Mouse (Mus musculus) limb, embryonic 14.5 days (tissue): ENCODE measurements at regions not wholly inside any gene's neighbourhood (a gene's known extent, or its start where the extent isn't known, plus 50 kb on each side); places are given as distances from the start of the nearest gene placed in this dataset.

ENCODE experiments used
- ATAC-seq: fragments of 200-750 bp; cut with Nextera tagmentation; 2 replicates; pipeline ENCODE4 v1.8.0; 2017; ENCODE audit warnings: low read depth, moderate number of reproducible peaks, moderate TSS enrichment; ENCODE audit not compliant: low FRiP score
- DNase-seq: peaks from one replicate; pipeline ENCODE4 v3.0.0-alpha.2; 2015; ENCODE audit warnings: low spot score
- H3K27ac ChIP-seq: fragments of 300-500 bp; sonication (generic); replicated peaks from 2 replicates; pipeline ENCODE4 v1.5.1; 2014; ENCODE audit warnings: low read depth, mild to moderate bottlenecking, low read length, moderate library complexity, mixed read lengths
- H3K27me3 ChIP-seq: fragments of 300-500 bp; sonication (generic); 2 replicates; pipeline ENCODE4 v1.6.1; 2014; ENCODE audit warnings: low read length, mixed read lengths; ENCODE audit not compliant: control insufficient read depth, insufficient read depth
- H3K36me3 ChIP-seq: fragments of 300-500 bp; sonication (generic); 2 replicates; pipeline ENCODE4 v1.6.1; 2014; ENCODE audit warnings: mild to moderate bottlenecking, low read length, moderate library complexity, mixed read lengths; ENCODE audit not compliant: control insufficient read depth, insufficient read depth
- H3K4me1 ChIP-seq: fragments of 300-500 bp; sonication (generic); 2 replicates; pipeline ENCODE4 v1.6.1; 2014; ENCODE audit warnings: antibody characterized with exemption, low read length, mixed read lengths; ENCODE audit not compliant: control insufficient read depth, insufficient read depth
- H3K4me2 ChIP-seq: fragments of 300-500 bp; sonication (generic); replicated peaks from 2 replicates; pipeline ENCODE4 v1.6.1; 2014; ENCODE audit warnings: low read depth, mild to moderate bottlenecking, low read length, moderate library complexity; ENCODE audit not compliant: severe bottlenecking
- H3K4me3 ChIP-seq: fragments of 300-500 bp; sonication (generic); replicated peaks from 2 replicates; pipeline ENCODE4 v1.5.1; 2014; ENCODE audit warnings: low read length
- H3K9ac ChIP-seq: fragments of 300-500 bp; sonication (generic); 2 replicates; pipeline ENCODE4 v1.6.1; 2014; ENCODE audit warnings: mild to moderate bottlenecking, low read depth, low read length, moderate library complexity; ENCODE audit not compliant: severe bottlenecking
- H3K9me3 ChIP-seq: fragments of 300-500 bp; sonication (generic); 2 replicates; pipeline ENCODE4 v1.6.1; 2016; ENCODE audit warnings: low read length; ENCODE audit not compliant: control insufficient read depth
- POLR2A ChIP-seq: fragments of 200-500 bp; IDR thresholded peaks from 2 replicates; pipeline ENCODE4 v1.8.0; 2012; ENCODE audit warnings: inconsistent platforms, mild to moderate bottlenecking, moderate library complexity, borderline replicate concordance; ENCODE audit not compliant: insufficient read depth, insufficient read length; ENCODE audit errors: extremely low read depth
- WGBS: fragments of 180-500 bp; shearing (Covaris S2); extraction: QIAGEN DNeasy Blood & Tissue Kit; methylation state at CpG from one replicate; pipeline ENCODE4 v1.1.7; 2014; 5-methylcytosine and 5-hydroxymethylcytosine counted together

GRCm38 (mm10) chrX:99556876-99557354 is 85.8 kb upstream of the Pja1 start:
- Histone ChIP-seq H3K27me3 (0 out of 2 replicates have a peak, but pooled peaks cover 4% of the 10 kb centered on the region), H3K27ac (no peak overlapping the region), H3K4me1 (0 out of 2 replicates have a peak, but pooled peaks cover 8% of the 10 kb centered on the region), H3K4me3 (no peak overlapping the region), H3K4me2 (no peak overlapping the region), H3K9ac (no peak overlapping the region), H3K9me3 (no peaks in the 10 kb centered on the region), H3K36me3 (no peaks in the 10 kb centered on the region)
- ATAC-seq = no peak
- DNase-seq = no peak
- WGBS = 37% methylated on average over 8 of the region's 8 CpGs
- TF ChIP-seq POLR2A = no peak

- 51% methylated on average over 13 of the region's 13 CpGs for WGBS
- no peaks in the 10 kb centered on the region for H3K36me3 ChIP-seq
- H3K9ac ChIP-seq = no peak overlapping the region
- 0 out of 2 replicates have a peak, but pooled peaks cover 4% of the 10 kb centered on the region for H3K27me3 ChIP-seq
- ATAC-seq (no peak), DNase-seq (no peak)
- TF ChIP-seq POLR2A = no peak
- H3K27ac ChIP-seq = no peak overlapping the region
- H3K4me1 ChIP-seq = peaks cover 13% of the 10 kb centered on the region
- H3K4me3 ChIP-seq = no peak overlapping the region
- H3K9me3 ChIP-seq = no peaks in the 10 kb centered on the region
- no peak overlapping the region for H3K4me2 ChIP-seq
These were observed 85.1 kb upstream of the Pja1 start for GRCm38 (mm10) chrX:99555976-99556781.

- Histone ChIP-seq H3K4me2 (no peak overlapping the region), H3K27me3 (0 out of 2 replicates have a peak, but pooled peaks cover 4% of the 10 kb centered on the region), H3K4me1 (peaks cover 28% of the 10 kb centered on the region), H3K9ac (no peak overlapping the region), H3K27ac (no peak overlapping the region), H3K9me3 (no peaks in the 10 kb centered on the region), H3K36me3 (no peaks in the 10 kb centered on the region), H3K4me3 (no peak overlapping the region)
- TF ChIP-seq POLR2A = no peak
- ATAC-seq (no peak), DNase-seq (no peak)
- WGBS = 87% methylated on average over 2 of the region's 2 CpGs
These were observed 81.7 kb upstream of the Pja1 start for GRCm38 (mm10) chrX:99552778-99553177.

GRCm38 (mm10) chrX:99550057-99550760 is 79.1 kb upstream of the Pja1 start:
- Histone ChIP-seq H3K9me3 (no peaks in the 10 kb centered on the region), H3K9ac (no peak overlapping the region), H3K4me3 (no peak overlapping the region), H3K27me3 (no peaks in the 10 kb centered on the region), H3K4me1 (peaks cover 20% of the 10 kb centered on the region), H3K27ac (peak overlapping the region; percentile 26; the same call in 1 of the 2 replicates), H3K36me3 (no peaks in the 10 kb centered on the region), H3K4me2 (no peak overlapping the region)
- DNase-seq (no peak), ATAC-seq (peak; percentile 80)
- no peak for TF ChIP-seq POLR2A
- WGBS = 33% methylated on average over 7 of the region's 7 CpGs

- WGBS = 60% methylated on average over 4 of the region's 4 CpGs
- no peak for TF ChIP-seq POLR2A
- H3K9ac ChIP-seq = no peak overlapping the region
- H3K4me1 ChIP-seq = peaks cover 20% of the 10 kb centered on the region
- ATAC-seq (no peak), DNase-seq (no peak)
- no peaks in the 10 kb centered on the region for H3K27me3 ChIP-seq
- no peaks in the 10 kb centered on the region for H3K36me3 ChIP-seq
- H3K4me2 ChIP-seq = no peak overlapping the region
- H3K4me3 ChIP-seq = no peak overlapping the region
- H3K27ac ChIP-seq = no peak overlapping the region
- no peaks in the 10 kb centered on the region for H3K9me3 ChIP-seq
These were observed 77.4 kb upstream of the Pja1 start for GRCm38 (mm10) chrX:99548284-99549019.
